Mouse (Mus musculus): ENCODE data around the gene Nol9. TPM values are rescaled to one million over a fixed set of nuclear protein-coding genes. Genes with fewer than 3 reads are reported as not detected.

Gene Nol9
- 10 to 100 TPM; 32.0 to 33.1 TPM for total RNA-seq (2021)

GRCm38 (mm10) chr4:152038985-152039830 lies at the start of gene Nol9:
Nol9 (plus strand) TSS chr4:152039321.
- intact Hi-C loops (cut with DNase I), result loop anchor here (2.0 kb wide), 1 partner anchor 58 kb away; no protein-coding TSS in a partner anchor
- peak; percentile 96 for DNase-seq

GRCm38 (mm10) chr4:151992091-151992490 lies 47.0 kb upstream of the Nol9 start:
- intact Hi-C loops (cut with DNase I), result no loop called here
- no peak for DNase-seq

DNA sequence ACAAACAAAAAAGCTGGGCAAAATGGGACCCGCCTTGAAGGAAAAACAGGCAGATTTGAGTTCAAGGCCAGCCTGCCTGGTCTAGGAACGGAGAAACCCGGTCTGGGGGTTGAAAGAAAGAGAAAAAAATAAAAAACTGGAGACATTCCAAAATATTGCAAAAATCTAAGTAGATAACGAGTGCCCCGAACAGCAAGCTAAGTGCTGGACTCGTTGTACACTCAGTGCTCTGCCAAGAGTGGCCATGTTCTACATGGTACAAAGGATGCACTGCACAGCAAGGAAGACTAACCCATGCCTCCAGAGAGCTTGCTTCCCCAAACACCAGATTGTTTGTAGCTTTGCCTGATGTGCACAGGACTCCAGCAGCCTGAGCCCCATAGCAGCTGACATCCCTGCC lies 46.1 kb upstream of the Nol9 start:
- intact Hi-C loops (cut with DNase I), result no loop called here

DNA sequence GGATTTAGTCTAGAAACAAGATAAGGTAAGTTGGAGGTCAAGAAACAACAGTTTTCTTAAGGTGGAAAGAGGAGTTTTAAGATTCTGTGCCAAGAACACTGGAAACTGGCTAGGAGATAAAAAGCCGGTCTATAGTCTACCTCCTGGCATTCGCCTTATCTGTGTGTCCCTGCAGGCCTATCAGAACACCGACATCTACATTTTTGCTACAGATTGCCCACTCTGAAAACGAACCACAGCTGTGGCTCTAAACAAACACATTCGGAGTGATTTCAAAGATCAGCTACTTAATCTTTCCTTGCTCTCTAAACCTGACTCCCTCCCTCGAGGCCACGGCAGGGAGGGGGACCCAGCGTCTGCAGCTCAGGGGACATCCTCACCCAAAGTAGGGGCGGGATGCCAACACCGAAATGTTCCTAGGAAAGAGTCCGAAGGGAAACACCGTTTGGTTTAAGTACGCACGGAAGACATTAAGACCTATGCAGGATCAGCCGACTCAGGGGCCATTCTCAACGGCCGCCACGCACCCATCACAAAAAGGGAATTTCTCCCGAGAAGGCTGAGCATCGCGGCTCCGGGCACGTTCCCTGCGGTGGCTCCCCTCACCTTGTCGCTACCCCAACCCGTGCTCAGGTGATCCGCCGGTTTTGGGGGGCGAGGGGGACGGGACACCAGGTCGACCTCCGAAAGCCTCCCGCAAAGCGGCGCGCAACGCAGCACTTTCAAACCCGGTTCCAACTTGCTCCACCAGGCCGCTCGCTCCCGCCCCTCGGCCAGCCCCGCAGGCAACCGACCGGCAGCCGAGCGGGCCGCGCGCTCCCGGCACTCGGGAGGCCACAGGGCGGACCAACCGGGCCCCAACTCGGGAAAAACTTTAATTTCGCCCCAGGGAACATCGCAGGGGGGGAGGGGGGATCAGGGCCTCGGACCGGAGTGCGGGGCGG lies 44.6 kb upstream of the Nol9 start:
- intact Hi-C loops (cut with DNase I), result no loop called here
- peak; percentile 46 for DNase-seq

More for the DNA sequence above, 46.1 kb upstream of the Nol9 start:
- no peak for DNase-seq

DNA sequence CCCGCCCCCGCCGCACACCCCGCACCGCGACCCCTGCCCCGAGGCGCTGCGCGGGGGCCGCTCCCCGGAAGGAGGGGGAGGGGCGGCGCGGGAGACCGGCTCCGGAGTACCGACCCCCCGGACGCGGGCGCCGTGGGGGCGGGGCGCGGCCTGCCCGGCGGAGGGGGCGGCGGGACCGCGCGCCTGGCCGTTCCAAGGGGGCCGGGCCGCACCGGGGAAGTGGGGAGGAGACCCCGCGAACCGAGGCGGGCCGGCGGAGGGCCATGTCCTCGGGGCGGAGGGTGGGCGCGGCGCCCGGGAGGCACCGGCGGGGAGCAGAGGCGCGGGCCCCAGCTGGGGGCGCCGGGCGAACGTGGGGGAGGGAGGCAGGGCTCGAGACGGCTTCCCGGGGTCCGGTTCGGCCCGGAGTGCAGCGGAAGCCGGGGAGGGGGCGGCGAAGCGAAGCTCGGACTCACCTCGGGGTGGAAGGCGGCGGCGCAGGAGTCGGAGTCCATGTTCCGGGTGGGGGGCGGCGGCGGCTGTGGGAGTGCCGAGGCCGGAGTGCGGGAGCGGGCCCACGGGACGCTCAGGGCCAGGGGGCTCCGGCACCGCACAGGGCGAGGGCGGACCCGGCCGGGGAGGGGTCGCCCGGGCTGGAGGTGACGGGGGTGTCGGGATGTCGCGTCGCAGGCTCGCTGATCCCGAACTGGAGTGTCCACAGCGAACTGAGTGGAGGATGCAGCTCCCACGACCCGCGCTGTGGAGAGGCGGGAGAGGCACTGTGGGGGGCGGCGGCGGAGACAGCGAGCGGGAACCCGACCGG lies 43.5 kb upstream of the Nol9 start:
- intact Hi-C loops (cut with DNase I), result no loop called here
- peak; percentile 52 for DNase-seq

GRCm38 (mm10) chr4:151996173-151996950 lies 42.8 kb upstream of the Nol9 start, which contains the start of gene Phf13:
Phf13 (minus strand) TSS chr4:151996258.
- DNase-seq, result peak; percentile 100
- intact Hi-C loops (cut with DNase I), result no loop called here

DNA sequence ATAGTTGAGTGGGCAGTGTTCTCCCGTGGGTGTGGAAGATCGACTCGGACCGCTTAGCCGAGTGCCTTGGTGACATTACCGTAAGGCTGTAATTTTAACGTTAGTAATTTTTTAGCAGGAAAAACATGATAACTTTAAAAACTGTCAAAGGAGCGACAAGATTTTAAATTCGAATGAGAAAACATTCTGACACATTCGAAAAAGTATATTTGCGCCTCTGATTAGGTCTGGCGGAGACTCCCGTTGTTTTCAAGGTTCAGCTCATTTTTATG lies 42.2 kb upstream of the Nol9 start:
- DNase-seq, result no peak
- intact Hi-C loops (cut with DNase I), result no loop called here

GRCm38 (mm10) chr4:151997701-151998100 lies 41.4 kb upstream of the Nol9 start:
- intact Hi-C loops (cut with DNase I), result no loop called here
- DNase-seq, result no peak

DNA sequence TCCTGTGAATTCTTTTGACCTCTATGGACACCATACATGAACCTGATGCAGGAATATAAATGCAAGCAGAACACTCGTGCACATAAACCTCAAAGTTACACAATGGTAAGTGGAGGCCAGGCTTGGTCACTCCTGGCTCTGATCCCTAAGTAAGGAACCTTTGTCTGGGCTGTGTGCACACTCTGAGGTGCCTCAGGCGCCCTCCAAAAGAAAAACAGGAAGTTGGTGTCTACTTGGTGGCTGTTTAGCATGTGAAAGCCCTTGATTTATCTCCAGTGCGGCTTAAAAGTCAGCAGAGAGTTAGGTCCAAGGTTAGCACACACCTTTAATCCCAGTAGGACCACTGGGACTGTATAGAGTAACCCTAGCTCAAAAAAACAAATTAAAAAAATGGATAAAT lies 39.6 kb upstream of the Nol9 start:
- intact Hi-C loops (cut with DNase I), result no loop called here
- DNase-seq, result no peak

DNA sequence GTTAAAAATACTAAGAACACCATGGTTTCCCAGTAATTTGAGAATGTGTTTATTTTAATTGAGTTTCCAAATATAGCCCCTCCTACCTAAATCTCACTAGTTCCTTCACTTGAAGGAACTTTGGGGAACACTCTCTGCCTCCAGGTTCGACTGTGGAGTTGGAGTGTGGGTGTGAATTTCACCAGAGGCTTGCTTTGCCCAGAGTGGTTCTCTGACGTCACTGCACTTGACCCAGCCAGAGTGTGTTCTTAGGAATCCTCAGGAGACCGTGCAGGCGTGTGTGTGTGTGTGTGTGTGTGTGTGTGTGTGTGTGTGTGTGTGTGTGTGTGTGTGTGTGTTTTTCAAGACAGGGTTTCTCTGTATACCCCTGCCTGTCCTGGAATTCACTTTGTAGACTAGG lies 38.2 kb upstream of the Nol9 start:
- intact Hi-C loops (cut with DNase I), result no loop called here
- DNase-seq, result no peak

DNA sequence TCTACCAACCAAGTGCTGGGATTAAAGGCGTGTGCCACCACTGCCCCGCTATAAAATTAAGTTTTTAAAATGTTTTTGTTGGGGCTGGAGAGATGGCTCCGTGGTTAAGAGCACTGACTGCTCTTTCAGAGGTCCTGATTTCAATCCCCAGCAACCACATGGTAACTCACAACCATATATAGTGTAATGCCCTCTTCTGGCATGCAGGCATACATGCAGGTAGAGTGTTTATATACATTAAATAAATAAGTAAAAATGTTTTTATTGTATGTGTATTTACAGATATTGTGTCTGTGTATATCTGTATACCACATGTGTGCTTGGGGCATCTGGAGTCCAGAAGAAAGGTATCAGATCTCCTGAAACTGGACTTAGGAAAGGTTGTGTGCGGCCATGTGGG lies 37.8 kb upstream of the Nol9 start:
- intact Hi-C loops (cut with DNase I), result no loop called here
- no peak for DNase-seq

DNA sequence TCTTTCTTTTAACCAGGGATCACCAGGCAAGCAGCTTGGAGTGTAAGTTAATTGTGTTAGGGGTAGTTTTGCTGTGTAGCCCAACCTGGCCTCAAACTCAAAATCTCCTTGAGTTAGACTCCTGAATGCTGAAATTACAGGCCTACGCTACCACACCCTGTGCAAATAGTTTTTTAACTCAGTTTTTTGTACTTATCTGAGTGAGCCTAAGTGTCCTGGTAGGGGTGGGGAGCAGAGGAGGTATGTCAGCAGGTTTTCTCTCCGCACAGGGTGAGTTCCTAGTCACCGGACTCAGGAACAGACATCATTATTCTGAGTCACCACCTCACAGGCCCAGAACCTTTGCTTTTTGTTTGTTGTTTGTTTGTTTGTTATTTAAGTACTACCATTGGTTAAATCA lies 37.1 kb upstream of the Nol9 start:
- intact Hi-C loops (cut with DNase I), result no loop called here
- no peak for DNase-seq

GRCm38 (mm10) chr4:152006137-152006536 lies 33.0 kb upstream of the Nol9 start:
- DNase-seq, result no peak
- intact Hi-C loops (cut with DNase I), result no loop called here

- no peak for DNase-seq
- intact Hi-C loops (cut with DNase I), result no loop called here
These were observed 32.3 kb upstream of the Nol9 start for GRCm38 (mm10) chr4:152006812-152007211.

- intact Hi-C loops (cut with DNase I), result no loop called here
- no peak for DNase-seq
These were observed 31.5 kb upstream of the Nol9 start for GRCm38 (mm10) chr4:152007481-152008147.

DNA sequence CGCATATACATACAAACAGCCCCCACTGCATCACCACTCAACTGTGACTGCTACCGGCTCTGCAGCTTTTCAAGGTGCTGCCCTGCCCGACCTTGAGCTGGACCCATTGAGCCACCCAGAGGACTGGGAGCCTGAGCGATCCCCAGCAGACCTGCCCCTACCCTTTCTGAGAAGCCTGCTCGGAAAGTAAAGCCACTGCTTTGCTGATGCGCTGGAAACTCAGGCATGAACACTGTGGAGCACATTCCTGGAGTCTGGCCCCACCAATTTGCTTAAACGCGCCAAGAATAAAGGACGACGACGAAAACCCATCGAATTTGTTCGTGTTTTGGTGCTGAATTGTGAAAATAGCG lies 31.0 kb upstream of the Nol9 start:
- intact Hi-C loops (cut with DNase I), result no loop called here
- DNase-seq, result no peak

DNA sequence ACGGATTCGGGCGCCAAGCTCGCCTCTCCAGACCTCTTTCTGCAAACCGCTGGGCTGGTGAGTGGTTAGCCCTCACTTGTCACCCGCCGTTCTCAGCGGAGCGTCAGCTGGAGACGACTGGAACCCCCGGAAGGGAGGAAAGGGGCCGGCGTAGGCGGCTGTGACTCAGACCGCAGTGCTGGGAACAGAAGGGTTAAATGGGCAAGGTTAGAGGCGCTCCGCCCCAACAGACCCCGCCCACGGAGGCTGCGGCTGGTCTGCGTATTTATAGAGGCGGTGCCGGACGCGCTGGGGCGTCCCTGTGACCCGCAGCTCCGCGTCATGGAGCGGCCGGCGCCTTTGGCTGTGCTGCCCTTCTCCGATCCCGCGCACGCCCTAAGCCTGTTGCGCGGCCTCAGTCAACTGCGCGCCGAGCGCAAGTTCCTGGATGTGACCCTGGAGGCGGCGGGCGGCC lies 30.5 kb upstream of the Nol9 start, which contains the start of gene Klhl21:
Klhl21 (plus strand) TSS at position 182 of the 454 bp plus-strand sequence.
- intact Hi-C loops (cut with DNase I), result no loop called here
- DNase-seq, result peak; percentile 90

GRCm38 (mm10) chr4:152009076-152010051 lies 29.8 kb upstream of the Nol9 start:
- peak; percentile 67 for DNase-seq
- intact Hi-C loops (cut with DNase I), result no loop called here

Measured in left cerebral cortex, postnatal 4 days (tissue).